24 mouse cellular contexts compared by ENCODE assay signal in the genomic region with DNA sequence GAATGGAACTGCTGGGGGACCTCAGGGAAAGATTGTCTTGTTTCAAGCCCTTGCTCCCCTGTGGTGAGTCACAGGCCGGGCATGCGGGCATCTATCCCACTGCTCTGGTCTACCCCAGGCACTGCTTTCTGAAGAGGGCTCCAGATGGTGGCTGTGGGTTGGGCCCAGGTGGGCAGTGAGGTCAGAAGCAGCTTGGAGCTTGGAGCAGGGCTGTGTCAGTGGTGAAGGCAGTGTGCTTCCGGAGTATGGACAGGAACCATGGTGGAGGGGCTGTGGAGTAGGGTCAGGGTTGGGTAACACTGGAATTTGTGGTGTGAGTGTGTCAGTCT. TPM values are rescaled to one million over a fixed set of nuclear protein-coding genes. Genes with fewer than 3 reads are reported as not detected.
DNase-seq lines count a peak whose midpoint lies in the region; ATAC-seq lines count a peak whose summit lies in the region.
"Had no signal": no experiment of that assay in that cellular context is flagged by ENCODE, and none has a peak within 500 bp of the region (broad histone marks: within the 10 kb centered on the region; RNA-seq: fewer than 3 reads in every experiment).

No protein-coding gene starts in this region.

- H3K4me3 ChIP-seq in midbrain, embryonic 11.5 days (ENCODE audit: low read depth, low read length): no peak overlapping the region
- H3K4me3 ChIP-seq in midbrain, embryonic 10.5 days: no peak overlapping the region
- no peak overlapping the region for H3K4me3 ChIP-seq in limb, embryonic 13.5 days
- no peak overlapping the region for H3K4me3 ChIP-seq in hindbrain, embryonic 13.5 days
- H3K4me3 ChIP-seq: embryonic facial prominence, embryonic 13.5 days; forebrain, embryonic 15.5 days; layer of hippocampus, adult 2 months; liver, embryonic 12.5 days; neural tube, embryonic 13.5 days had no signal

- H3K27me3 ChIP-seq in midbrain, embryonic 11.5 days (ENCODE audit: control insufficient read depth, insufficient read depth, low read length): no peaks in the 10 kb centered on the region
- H3K27me3 ChIP-seq in midbrain, embryonic 10.5 days (ENCODE audit: low read depth, poor library complexity, severe bottlenecking): no peaks in the 10 kb centered on the region
- no peaks in the 10 kb centered on the region; the same call in 1 of the 2 replicates for H3K27me3 ChIP-seq in limb, embryonic 13.5 days
- H3K27me3 ChIP-seq in hindbrain, embryonic 13.5 days: 0 out of 2 replicates have a peak, but pooled peaks cover 9% of the 10 kb centered on the region
- H3K27me3 ChIP-seq: embryonic facial prominence, embryonic 13.5 days; forebrain, embryonic 15.5 days; neural tube, embryonic 13.5 days had no signal

- DNase-seq in heart, adult 11 months: peak; percentile 87
- DNase-seq in heart, adult 8-10 months (ENCODE audit: low spot score): no peak
- peak; percentile 73 for DNase-seq in midbrain, embryonic 11.5 days (ENCODE audit: low spot score, missing footprints)
- DNase-seq in midbrain, embryonic 10.5 days (ENCODE audit: low spot score): no peak
- DNase-seq in left cerebral cortex, adult 8-10 months (ENCODE audit: low spot score in 2 of 2): no peak
- DNase-seq: adrenal gland, postnatal 10 days; cerebellum, adult 9-11 months; gastrocnemius, postnatal 36 days; heart, postnatal 36 days; kidney, postnatal 14 days; layer of hippocampus, postnatal 36 days; lung, adult 2 months; lung, postnatal 4 days had no signal

- no peak overlapping the region for H3K9ac ChIP-seq in midbrain, embryonic 11.5 days (ENCODE audit: low read length)
- no peak overlapping the region for H3K9ac ChIP-seq in limb, embryonic 13.5 days
- H3K9ac ChIP-seq in hindbrain, embryonic 13.5 days: no peak overlapping the region
- H3K9ac ChIP-seq: embryonic facial prominence, embryonic 13.5 days; forebrain, embryonic 15.5 days; liver, embryonic 12.5 days; neural tube, embryonic 13.5 days had no signal

- H3K36me3 ChIP-seq in midbrain, embryonic 11.5 days (ENCODE audit: control insufficient read depth, insufficient read depth, low read length): no peaks in the 10 kb centered on the region
- H3K36me3 ChIP-seq in midbrain, embryonic 10.5 days: no peaks in the 10 kb centered on the region
- no peaks in the 10 kb centered on the region for H3K36me3 ChIP-seq in limb, embryonic 13.5 days
- no peaks in the 10 kb centered on the region for H3K36me3 ChIP-seq in hindbrain, embryonic 13.5 days
- H3K36me3 ChIP-seq: embryonic facial prominence, embryonic 13.5 days; forebrain, embryonic 15.5 days; liver, embryonic 12.5 days; neural tube, embryonic 13.5 days had no signal

- no peaks in the 10 kb centered on the region for H3K4me1 ChIP-seq in midbrain, embryonic 11.5 days (ENCODE audit: control insufficient read depth, insufficient read depth, low read length)
- H3K4me1 ChIP-seq in midbrain, embryonic 10.5 days: peaks cover 10% of the 10 kb centered on the region
- peaks cover 26% of the 10 kb centered on the region for H3K4me1 ChIP-seq in limb, embryonic 13.5 days
- 0 out of 2 replicates have a peak, but pooled peaks cover 6% of the 10 kb centered on the region for H3K4me1 ChIP-seq in hindbrain, embryonic 13.5 days (replicated peaks)
- H3K4me1 ChIP-seq: forebrain, embryonic 15.5 days; liver, embryonic 12.5 days had no signal

- H3K9me3 ChIP-seq in midbrain, embryonic 11.5 days (ENCODE audit: control insufficient read depth, low read length): no peaks in the 10 kb centered on the region
- H3K9me3 ChIP-seq in midbrain, embryonic 10.5 days (replicated peaks): no peaks in the 10 kb centered on the region
- H3K9me3 ChIP-seq in limb, embryonic 13.5 days: no peaks in the 10 kb centered on the region
- H3K9me3 ChIP-seq in hindbrain, embryonic 13.5 days: no peaks in the 10 kb centered on the region
- H3K9me3 ChIP-seq: embryonic facial prominence, embryonic 13.5 days; forebrain, embryonic 15.5 days; liver, embryonic 12.5 days; neural tube, embryonic 13.5 days had no signal

- no peak overlapping the region for H3K4me2 ChIP-seq in midbrain, embryonic 11.5 days
- no peak overlapping the region for H3K4me2 ChIP-seq in limb, embryonic 13.5 days (replicated peaks)
- no peak overlapping the region for H3K4me2 ChIP-seq in hindbrain, embryonic 13.5 days
- H3K4me2 ChIP-seq: embryonic facial prominence, embryonic 13.5 days; forebrain, embryonic 15.5 days; heart, embryonic 11.5 days; liver, embryonic 12.5 days; neural tube, embryonic 13.5 days had no signal

- WGBS in midbrain, embryonic 11.5 days: 67% methylated on average over 3 of the region's 3 CpGs
- WGBS in midbrain, embryonic 10.5 days: 61% methylated on average over 3 of the region's 3 CpGs
- 84% methylated on average over 3 of the region's 3 CpGs for WGBS in limb, embryonic 13.5 days
- WGBS in hindbrain, embryonic 13.5 days: 53% methylated on average over 3 of the region's 3 CpGs

- no peak for ATAC-seq in midbrain, embryonic 11.5 days (ENCODE audit: low FRiP score)
- ATAC-seq in limb, embryonic 13.5 days (ENCODE audit: low FRiP score, low read depth): 0 out of 2 replicates have a peak, but pooled peaks have one; percentile 12
- ATAC-seq in hindbrain, embryonic 13.5 days (ENCODE audit: low FRiP score): no peak
- ATAC-seq: activated CD4-positive, CD25-positive, alpha-beta regulatory T cell, adult 4 months; forebrain, embryonic 15.5 days; hindbrain, postnatal 0 days; intestine, postnatal 0 days; liver, embryonic 12.5 days had no signal

- no peak overlapping the region for H3K27ac ChIP-seq in midbrain, embryonic 11.5 days (ENCODE audit: low read depth, low read length)
- no peak overlapping the region for H3K27ac ChIP-seq in midbrain, embryonic 10.5 days (replicated peaks)
- H3K27ac ChIP-seq in limb, embryonic 13.5 days: peak overlapping the region; percentile 39; the same call in 1 of the 2 replicates
- no peak overlapping the region for H3K27ac ChIP-seq in hindbrain, embryonic 13.5 days
- H3K27ac ChIP-seq: embryonic facial prominence, embryonic 13.5 days; forebrain, embryonic 15.5 days; hindbrain, postnatal 0 days; layer of hippocampus, adult 2 months; liver, embryonic 12.5 days had no signal

RNA-seq across cellular contexts. Expression of gene 6030408B16Rik, which starts 36.5 kb away (rescaled TPM):
- 1 to 10 TPM in 3 of 4 experiments, under 1 TPM in 1; 0.54 to 2.1 (median 1.1) TPM for total RNA-seq in heart, adult 8-10 months (2022)
- 0.33 TPM in 1 of 2 replicates, not detected in the other for polyA plus RNA-seq in midbrain, embryonic 11.5 days (2014; fragmentation: Nextera tagmentation; extraction: Ambion mirVana)
- polyA plus RNA-seq in midbrain, embryonic 10.5 days (2016; fragmentation: Nextera tagmentation; extraction: Ambion mirVana): 0.06 and 0.22 TPM in 2 replicates
- polyA plus RNA-seq in limb, embryonic 13.5 days (2015; fragmentation: Nextera tagmentation; extraction: Ambion mirVana): 1.5 and 1.9 TPM in 2 replicates
- total RNA-seq in left cerebral cortex, adult 8-10 months (2022): under 1 TPM in 3 of 4 experiments, not detected in 1; 0.18 to 0.91 (median 0.84) TPM
- polyA plus RNA-seq in hindbrain, embryonic 13.5 days (2015; fragmentation: Nextera tagmentation; extraction: Ambion mirVana): 0.56 and 0.66 TPM in 2 replicates
- total RNA-seq: hindbrain, postnatal 0 days had no signal

RNA-seq across cellular contexts. Expression of gene Krt80, which starts 40.4 kb away (rescaled TPM):
- total RNA-seq in heart, adult 8-10 months (2022): 1 to 10 TPM; 1.5 to 4.7 (median 2.4) TPM
- not detected in 2 replicates for polyA plus RNA-seq in midbrain, embryonic 11.5 days (2014; fragmentation: Nextera tagmentation; extraction: Ambion mirVana)
- 0.06 TPM in 1 of 2 replicates, not detected in the other for polyA plus RNA-seq in midbrain, embryonic 10.5 days (2016; fragmentation: Nextera tagmentation; extraction: Ambion mirVana)
- 0.75 and 1.0 TPM in 2 replicates for polyA plus RNA-seq in limb, embryonic 13.5 days (2015; fragmentation: Nextera tagmentation; extraction: Ambion mirVana)
- 1 to 10 TPM; 3.4 to 5.1 (median 4.2) TPM for total RNA-seq in left cerebral cortex, adult 8-10 months (2022)
- 0.09 and 0.10 TPM in 2 replicates for polyA plus RNA-seq in hindbrain, embryonic 13.5 days (2015; fragmentation: Nextera tagmentation; extraction: Ambion mirVana)
- polyA plus RNA-seq: activated CD4-positive, CD25-positive, alpha-beta regulatory T cell, adult 4 months had no signal

RNA-seq across cellular contexts. Expression of gene Atg101, which starts 45.5 kb away (rescaled TPM):
- 10 to 100 TPM; 21.1 to 25.4 (median 21.4) TPM for total RNA-seq in heart, adult 8-10 months (2022)
- polyA plus RNA-seq in midbrain, embryonic 11.5 days (2014; fragmentation: Nextera tagmentation; extraction: Ambion mirVana): 57.9 and 67.4 TPM in 2 replicates
- 80.8 TPM in 2 replicates for polyA plus RNA-seq in midbrain, embryonic 10.5 days (2016; fragmentation: Nextera tagmentation; extraction: Ambion mirVana)
- 64.1 and 70.4 TPM in 2 replicates for polyA plus RNA-seq in limb, embryonic 13.5 days (2015; fragmentation: Nextera tagmentation; extraction: Ambion mirVana)
- 10 to 100 TPM; 35.9 to 39.3 (median 37.6) TPM for total RNA-seq in left cerebral cortex, adult 8-10 months (2022)
- 82.9 and 84.6 TPM in 2 replicates for polyA plus RNA-seq in hindbrain, embryonic 13.5 days (2015; fragmentation: Nextera tagmentation; extraction: Ambion mirVana)

Comparison
In these comparisons a context has a peak if more than half of its experiments do, and no peak if none do; other contexts are left out.
1. DNase-seq: peak in heart, adult 11 months (single experiment) and midbrain, embryonic 11.5 days (single experiment); none in heart, adult 8-10 months (single experiment), midbrain, embryonic 10.5 days (single experiment) and left cerebral cortex, adult 8-10 months (0 of 2).